Mouse (Mus musculus): ENCODE results near the gene Fxr1. TPM values are rescaled to one million over a fixed set of nuclear protein-coding genes. Genes with fewer than 3 reads are reported as not detected.
A peak's percentile ranks its signal among the peaks of the same experiment; 100 is the strongest.
"Not testable (repeated sequence)": the region's sequence is repeated elsewhere in the genome, so short reads cannot be mapped to it uniquely, and the experiment has no call there.

Fxr1 gene
- polyA plus RNA-seq, 1 experiment = 3.0 TPM

DNA sequence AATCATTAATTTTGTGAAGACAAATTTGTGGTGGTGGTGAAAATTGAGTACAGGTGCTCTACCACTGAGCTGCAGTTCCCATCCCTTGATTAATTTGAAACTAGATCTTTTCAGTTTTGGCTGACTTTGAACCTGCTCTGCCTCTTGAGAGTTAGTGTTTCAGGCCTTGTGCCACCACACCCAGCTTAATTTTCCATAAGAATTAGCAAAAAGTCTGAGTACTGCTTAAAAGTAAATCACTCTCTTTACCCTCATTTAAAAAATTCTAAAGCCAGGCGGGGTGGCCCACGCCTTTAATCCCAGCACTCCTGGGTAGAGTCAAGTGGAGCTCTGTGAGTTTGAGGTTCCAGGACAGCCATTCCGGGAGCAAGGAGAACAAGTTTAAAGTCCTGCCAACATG is 16.0 kb downstream of the Fxr1 start:
- H3K36me3 ChIP-seq (ENCODE audit: control insufficient read depth, insufficient read depth, low read length) = 0 out of 2 replicates have a peak, but pooled peaks cover 2% of the 10 kb centered on the region
- 0 out of 2 replicates have a peak, but pooled peaks cover 3% of the 10 kb centered on the region for H3K4me1 ChIP-seq (ENCODE audit: control insufficient read depth, insufficient read depth, insufficient read length, low read length)
- WGBS = 80% methylated on average over 3 of the region's 3 CpGs
- no peak overlapping the region for H3K27ac ChIP-seq (ENCODE audit: insufficient read depth, low read depth, low read length)
- H3K27me3 ChIP-seq (ENCODE audit: control insufficient read depth, insufficient read depth, low read length) = no peaks in the 10 kb centered on the region
- H3K4me3 ChIP-seq (ENCODE audit: low read depth, low read length) = no peak overlapping the region
- no peak for TF ChIP-seq CTCF (IDR thresholded peaks at IDR 0.05; ENCODE audit: extremely low read depth, insufficient read length, insufficient replicate concordance, low read depth, low read length)
- no peak for TF ChIP-seq POLR2A (IDR thresholded peaks at IDR 0.05; ENCODE audit: low read depth, low read length)

- H3K27me3 ChIP-seq (ENCODE audit: control insufficient read depth, insufficient read depth, low read length) = no peaks in the 10 kb centered on the region
- H3K27ac ChIP-seq (ENCODE audit: insufficient read depth, low read depth, low read length) = no peak overlapping the region
- H3K36me3 ChIP-seq (ENCODE audit: control insufficient read depth, insufficient read depth, low read length) = peaks cover 15% of the 10 kb centered on the region
- TF ChIP-seq CTCF (IDR thresholded peaks at IDR 0.05; ENCODE audit: extremely low read depth, insufficient read length, insufficient replicate concordance, low read depth, low read length) (no peak), POLR2A (IDR thresholded peaks at IDR 0.05; ENCODE audit: low read depth, low read length) (no peak)
- WGBS = 83% methylated on average over 4 of the region's 4 CpGs
- no peaks in the 10 kb centered on the region for H3K4me1 ChIP-seq (ENCODE audit: control insufficient read depth, insufficient read depth, insufficient read length, low read length)
- H3K4me3 ChIP-seq (ENCODE audit: low read depth, low read length) = no peak overlapping the region
Observed at GRCm38 (mm10) chr3:34041990-34042389, 22.2 kb downstream of the Fxr1 start.

DNA sequence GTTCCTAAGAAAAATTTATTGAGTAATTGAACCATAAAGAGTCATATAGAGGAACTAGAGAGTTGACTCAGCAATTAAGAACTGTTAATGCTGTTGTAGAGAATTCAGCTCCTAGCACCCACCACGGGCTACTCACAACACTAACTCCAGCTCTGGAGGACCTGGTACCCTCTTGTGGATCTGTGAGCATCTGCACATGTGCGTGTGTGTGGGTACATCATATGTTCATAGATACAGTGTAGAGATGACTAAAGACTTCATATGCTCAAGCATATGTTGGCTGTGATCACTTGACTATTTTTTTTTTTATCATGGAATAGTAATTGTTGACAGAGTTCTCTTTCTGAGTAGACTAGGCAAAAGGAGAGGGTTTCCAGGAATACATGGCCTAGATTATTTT is 42.6 kb downstream of the Fxr1 start:
- no peak for TF ChIP-seq POLR2A (IDR thresholded peaks at IDR 0.05; ENCODE audit: low read depth, low read length)
- TF ChIP-seq CTCF (IDR thresholded peaks at IDR 0.05; ENCODE audit: extremely low read depth, insufficient read length, insufficient replicate concordance, low read depth, low read length) = no peak
- Histone ChIP-seq H3K36me3 (ENCODE audit: control insufficient read depth, insufficient read depth, low read length) (peaks cover 30% of the 10 kb centered on the region), H3K27me3 (ENCODE audit: control insufficient read depth, insufficient read depth, low read length) (no peaks in the 10 kb centered on the region), H3K4me1 (ENCODE audit: control insufficient read depth, insufficient read depth, insufficient read length, low read length) (no peaks in the 10 kb centered on the region), H3K4me3 (ENCODE audit: low read depth, low read length) (no peak overlapping the region), H3K27ac (ENCODE audit: insufficient read depth, low read depth, low read length) (no peak overlapping the region)
- WGBS = 90% methylated on average over 2 of the region's 2 CpGs

GRCm38 (mm10) chr3:34068943-34069342 is 49.2 kb downstream of the Fxr1 start:
- WGBS = 94% methylated on average over 7 of the region's 7 CpGs
- H3K4me3 ChIP-seq (ENCODE audit: low read depth, low read length); H3K4me1 ChIP-seq (ENCODE audit: control insufficient read depth, insufficient read depth, insufficient read length, low read length); H3K27ac ChIP-seq (ENCODE audit: insufficient read depth, low read depth, low read length); H3K27me3 ChIP-seq (ENCODE audit: control insufficient read depth, insufficient read depth, low read length): not testable (repeated sequence)
- H3K36me3 ChIP-seq (ENCODE audit: control insufficient read depth, insufficient read depth, low read length) = peaks cover 26% of the 10 kb centered on the region

DNA sequence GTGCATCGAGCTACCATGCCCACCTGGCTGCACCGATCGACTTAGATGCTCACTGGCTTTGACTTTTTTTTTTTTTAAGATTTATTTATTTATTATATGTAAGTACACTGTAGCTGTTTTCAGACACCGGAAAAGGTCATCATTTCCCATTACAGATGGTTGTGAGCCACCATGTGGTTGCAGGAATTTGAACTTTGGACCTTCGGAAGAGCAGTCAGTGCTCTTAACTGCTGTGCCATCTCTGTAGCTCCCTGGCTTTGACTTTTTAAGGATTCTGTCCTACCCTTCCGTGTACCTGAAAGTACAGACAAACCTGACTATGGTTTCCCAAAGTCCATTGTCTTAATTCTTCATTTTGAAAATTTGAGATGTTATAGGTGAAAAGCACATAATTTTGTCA is 53.0 kb downstream of the Fxr1 start:
- WGBS = 86% methylated on average over 6 of the region's 6 CpGs
- Histone ChIP-seq H3K4me3 (ENCODE audit: low read depth, low read length) (no peak overlapping the region), H3K27me3 (ENCODE audit: control insufficient read depth, insufficient read depth, low read length) (no peaks in the 10 kb centered on the region), H3K36me3 (ENCODE audit: control insufficient read depth, insufficient read depth, low read length) (peaks cover 31% of the 10 kb centered on the region), H3K27ac (ENCODE audit: insufficient read depth, low read depth, low read length) (no peak overlapping the region), H3K4me1 (ENCODE audit: control insufficient read depth, insufficient read depth, insufficient read length, low read length) (no peaks in the 10 kb centered on the region)
- TF ChIP-seq POLR2A (IDR thresholded peaks at IDR 0.05; ENCODE audit: low read depth, low read length) = no peak

GRCm38 (mm10) chr3:34076058-34076759 is 56.5 kb downstream of the Fxr1 start:
- Histone ChIP-seq H3K27ac (ENCODE audit: insufficient read depth, low read depth, low read length) (no peak overlapping the region), H3K36me3 (ENCODE audit: control insufficient read depth, insufficient read depth, low read length) (peaks cover 29% of the 10 kb centered on the region), H3K27me3 (ENCODE audit: control insufficient read depth, insufficient read depth, low read length) (no peaks in the 10 kb centered on the region), H3K4me1 (ENCODE audit: control insufficient read depth, insufficient read depth, insufficient read length, low read length) (no peaks in the 10 kb centered on the region; the same call in 1 of the 2 replicates), H3K4me3 (ENCODE audit: low read depth, low read length) (no peak overlapping the region)
- WGBS = 69% methylated on average over 6 of the region's 6 CpGs
- TF ChIP-seq CTCF (IDR thresholded peaks at IDR 0.05; ENCODE audit: extremely low read depth, insufficient read length, insufficient replicate concordance, low read depth, low read length) = no peak
- TF ChIP-seq POLR2A (IDR thresholded peaks at IDR 0.05; ENCODE audit: low read depth, low read length) = no peak

DNA sequence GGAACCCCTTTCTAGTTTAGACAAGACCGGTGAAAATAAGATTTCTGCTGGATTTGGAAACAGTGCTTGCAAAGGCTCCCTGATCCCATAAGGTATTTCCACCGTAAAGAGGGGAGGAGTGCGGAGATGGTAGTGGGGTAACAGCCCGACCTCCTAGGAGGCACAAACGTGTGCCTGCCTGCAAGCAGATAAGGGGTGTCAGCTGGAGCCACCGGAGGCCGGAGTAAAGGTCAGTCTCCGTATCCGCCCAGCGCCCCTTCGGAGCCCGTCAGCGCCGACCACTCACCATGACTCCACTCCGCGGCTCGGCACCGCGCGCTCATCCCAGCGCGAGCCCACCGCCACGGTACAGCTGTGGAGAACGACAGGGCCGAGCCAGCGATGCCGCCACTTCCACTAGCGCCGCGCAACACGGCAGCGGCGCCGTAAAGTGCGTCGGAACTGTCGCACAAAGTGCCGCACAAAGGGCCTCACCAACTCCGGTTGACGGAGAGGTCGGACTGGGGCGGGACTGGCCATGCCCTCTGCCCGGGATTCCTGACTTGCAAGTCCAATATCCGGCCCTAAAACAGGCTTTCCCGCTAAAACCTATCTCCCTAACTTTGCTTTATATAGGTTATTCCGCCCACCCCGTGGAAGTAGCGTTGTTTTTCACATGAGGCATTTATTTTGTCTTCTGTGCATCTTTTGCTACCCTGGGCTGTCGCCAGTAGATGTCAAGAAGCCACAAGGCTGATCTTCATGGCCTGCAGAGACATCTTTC is 61.3 kb downstream of the Fxr1 start, which contains the start of gene Dnajc19:
Gene Dnajc19 (minus strand): TSS at position 422 of the 763 bp plus-strand sequence.
- peak within 1 kb of the TSS; percentile 32; the same call in 1 of the 2 replicates for H3K27ac ChIP-seq (ENCODE audit: insufficient read depth, low read depth, low read length)
- under 1% methylated on average over 50 of the region's 50 CpGs for WGBS
- no peak for TF ChIP-seq CTCF (IDR thresholded peaks at IDR 0.05; ENCODE audit: extremely low read depth, insufficient read length, insufficient replicate concordance, low read depth, low read length)
- peak; percentile 60; the same call in 1 of the 2 replicates for TF ChIP-seq POLR2A (IDR thresholded peaks at IDR 0.05; ENCODE audit: low read depth, low read length)

More for the DNA sequence above, 61.3 kb downstream of the Fxr1 start, which contains the start of gene Dnajc19:
- Histone ChIP-seq H3K36me3 (ENCODE audit: control insufficient read depth, insufficient read depth, low read length) (peaks cover 5% of the 10 kb centered on the region), H3K27me3 (ENCODE audit: control insufficient read depth, insufficient read depth, low read length) (no peaks in the 10 kb centered on the region), H3K4me3 (ENCODE audit: low read depth, low read length) (peak within 1 kb of the TSS; percentile 76), H3K4me1 (ENCODE audit: control insufficient read depth, insufficient read depth, insufficient read length, low read length) (no peaks in the 10 kb centered on the region; the same call in 1 of the 2 replicates)
